Mouse (Mus musculus) limb, embryonic 14.5 days (tissue): ENCODE data around the gene Adh1. TPM values are rescaled to one million over a fixed set of nuclear protein-coding genes. Genes with fewer than 3 reads are reported as not detected.

ENCODE experiments used
- ATAC-seq: fragments of 200-750 bp; cut with Nextera tagmentation; 2 replicates; pipeline ENCODE4 v1.8.0; 2017; ENCODE audit warnings: low read depth, moderate number of reproducible peaks, moderate TSS enrichment; ENCODE audit not compliant: low FRiP score
- DNase-seq: peaks from one replicate; pipeline ENCODE4 v3.0.0-alpha.2; 2015; ENCODE audit warnings: low spot score
- H3K27ac ChIP-seq: fragments of 300-500 bp; sonication (generic); replicated peaks from 2 replicates; pipeline ENCODE4 v1.5.1; 2014; ENCODE audit warnings: low read depth, mild to moderate bottlenecking, low read length, moderate library complexity, mixed read lengths
- H3K27me3 ChIP-seq: fragments of 300-500 bp; sonication (generic); 2 replicates; pipeline ENCODE4 v1.6.1; 2014; ENCODE audit warnings: low read length, mixed read lengths; ENCODE audit not compliant: control insufficient read depth, insufficient read depth
- H3K36me3 ChIP-seq: fragments of 300-500 bp; sonication (generic); 2 replicates; pipeline ENCODE4 v1.6.1; 2014; ENCODE audit warnings: mild to moderate bottlenecking, low read length, moderate library complexity, mixed read lengths; ENCODE audit not compliant: control insufficient read depth, insufficient read depth
- H3K4me1 ChIP-seq: fragments of 300-500 bp; sonication (generic); 2 replicates; pipeline ENCODE4 v1.6.1; 2014; ENCODE audit warnings: antibody characterized with exemption, low read length, mixed read lengths; ENCODE audit not compliant: control insufficient read depth, insufficient read depth
- H3K4me2 ChIP-seq: fragments of 300-500 bp; sonication (generic); replicated peaks from 2 replicates; pipeline ENCODE4 v1.6.1; 2014; ENCODE audit warnings: low read depth, mild to moderate bottlenecking, low read length, moderate library complexity; ENCODE audit not compliant: severe bottlenecking
- H3K4me3 ChIP-seq: fragments of 300-500 bp; sonication (generic); replicated peaks from 2 replicates; pipeline ENCODE4 v1.5.1; 2014; ENCODE audit warnings: low read length
- H3K9ac ChIP-seq: fragments of 300-500 bp; sonication (generic); 2 replicates; pipeline ENCODE4 v1.6.1; 2014; ENCODE audit warnings: mild to moderate bottlenecking, low read depth, low read length, moderate library complexity; ENCODE audit not compliant: severe bottlenecking
- H3K9me3 ChIP-seq: fragments of 300-500 bp; sonication (generic); 2 replicates; pipeline ENCODE4 v1.6.1; 2016; ENCODE audit warnings: low read length; ENCODE audit not compliant: control insufficient read depth
- POLR2A ChIP-seq: fragments of 200-500 bp; IDR thresholded peaks from 2 replicates; pipeline ENCODE4 v1.8.0; 2012; ENCODE audit warnings: inconsistent platforms, mild to moderate bottlenecking, moderate library complexity, borderline replicate concordance; ENCODE audit not compliant: insufficient read depth, insufficient read length; ENCODE audit errors: extremely low read depth
- WGBS: fragments of 180-500 bp; shearing (Covaris S2); extraction: QIAGEN DNeasy Blood & Tissue Kit; methylation state at CpG from one replicate; pipeline ENCODE4 v1.1.7; 2014; 5-methylcytosine and 5-hydroxymethylcytosine counted together
- polyA plus RNA-seq, 2 experiments: library from polyadenylated mRNA; depleted of rRNA in 1 of 2; stranded (reverse) in 1 of 2; unstranded in 1 of 2; fragments of >200 nt; fragmentation: Nextera tagmentation in 1 of 2; extraction: Ambion mirVana in 1 of 2; gene quantifications; 2 replicates each; pipeline versions ENCODE4 v1.2.1 to v1.2.3; 2012 to 2014

Gene Adh1
- polyA plus RNA-seq, 2 experiments = 8.6 to 17.4 TPM

- no peak overlapping the region for H3K9ac ChIP-seq
- ATAC-seq (no peak), DNase-seq (no peak)
- H3K27me3 ChIP-seq = no peaks in the 10 kb centered on the region
- no peak overlapping the region for H3K27ac ChIP-seq
- H3K9me3 ChIP-seq = no peaks in the 10 kb centered on the region
- no peak overlapping the region for H3K4me2 ChIP-seq
- peaks cover 5% of the 10 kb centered on the region for H3K4me1 ChIP-seq
- WGBS = 0% methylated on average over 1 of the region's 1 CpGs
- H3K36me3 ChIP-seq = no peaks in the 10 kb centered on the region
- no peak overlapping the region for H3K4me3 ChIP-seq
- no peak for TF ChIP-seq POLR2A
Measured at GRCm38 (mm10) chr3:138270507-138270906, 9.7 kb downstream of the Adh1 start.

GRCm38 (mm10) chr3:138271297-138271696, 10.5 kb downstream of the Adh1 start:
- Histone ChIP-seq H3K4me2 (no peak overlapping the region), H3K27me3 (no peaks in the 10 kb centered on the region), H3K9ac (no peak overlapping the region), H3K4me3 (no peak overlapping the region), H3K9me3 (no peaks in the 10 kb centered on the region), H3K4me1 (peaks cover 5% of the 10 kb centered on the region), H3K27ac (no peak overlapping the region), H3K36me3 (no peaks in the 10 kb centered on the region)
- WGBS = 39% methylated on average over 2 of the region's 2 CpGs
- no peak for TF ChIP-seq POLR2A
- DNase-seq (no peak), ATAC-seq (no peak)

DNA sequence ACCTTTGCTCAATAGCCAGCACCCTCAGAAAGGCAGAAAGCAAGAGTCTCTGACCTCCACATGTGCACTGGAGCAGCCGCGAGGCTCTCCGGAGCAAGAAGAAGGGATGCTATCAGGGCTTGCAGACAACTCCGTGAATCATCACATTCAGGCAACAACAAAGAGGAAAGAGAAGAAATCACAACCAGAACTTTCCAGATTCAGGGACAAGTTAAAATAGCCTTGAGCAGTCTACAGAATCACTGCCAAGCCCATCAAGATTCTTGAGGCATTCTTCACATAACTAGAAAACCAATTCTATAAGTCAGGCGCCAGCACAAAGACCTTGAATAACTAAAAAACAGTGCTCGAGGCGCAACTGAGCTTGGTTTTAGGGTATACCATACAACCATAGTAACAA, 12.3 kb downstream of the Adh1 start:
- Histone ChIP-seq H3K4me2 (no peak overlapping the region), H3K9ac (no peak overlapping the region), H3K9me3 (no peaks in the 10 kb centered on the region), H3K4me3 (no peak overlapping the region), H3K27me3 (no peaks in the 10 kb centered on the region), H3K27ac (no peak overlapping the region), H3K36me3 (no peaks in the 10 kb centered on the region), H3K4me1 (peaks cover 10% of the 10 kb centered on the region)
- DNase-seq (peak; percentile 39), ATAC-seq (no peak)
- WGBS = 76% methylated on average over 7 of the region's 7 CpGs
- TF ChIP-seq POLR2A = no peak

DNA sequence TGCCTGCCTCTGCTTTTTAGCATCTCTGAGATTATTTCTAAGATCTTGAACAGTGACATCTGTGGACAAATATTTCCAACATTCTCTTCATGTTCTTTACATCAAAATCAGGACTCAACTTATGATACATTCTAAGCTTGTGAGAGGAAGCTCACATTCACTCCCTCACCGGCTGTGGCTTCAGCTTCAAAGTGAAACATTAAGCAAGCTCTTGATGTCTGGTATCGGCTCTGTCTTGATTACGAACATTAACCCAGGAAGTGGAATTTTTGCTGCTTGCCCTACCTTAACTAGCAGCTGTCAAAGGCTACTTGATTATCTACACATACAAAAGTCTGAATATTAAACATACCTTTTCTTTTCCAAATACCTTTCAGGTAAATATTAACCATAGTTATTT, 14.3 kb downstream of the Adh1 start:
- H3K27ac ChIP-seq = no peak overlapping the region
- H3K9me3 ChIP-seq = no peaks in the 10 kb centered on the region
- no peaks in the 10 kb centered on the region for H3K36me3 ChIP-seq
- H3K4me1 ChIP-seq = peaks cover 10% of the 10 kb centered on the region
- no peak overlapping the region for H3K4me2 ChIP-seq
- 69% methylated on average over 3 of the region's 3 CpGs for WGBS
- DNase-seq (no peak), ATAC-seq (no peak)
- no peak overlapping the region for H3K4me3 ChIP-seq
- no peak overlapping the region for H3K9ac ChIP-seq
- H3K27me3 ChIP-seq = no peaks in the 10 kb centered on the region
- no peak for TF ChIP-seq POLR2A

GRCm38 (mm10) chr3:138282556-138282955, 21.8 kb downstream of the Adh1 start:
- no peak overlapping the region for H3K27ac ChIP-seq
- 93% methylated on average over 9 of the region's 9 CpGs for WGBS
- H3K4me3 ChIP-seq = no peak overlapping the region
- H3K4me2 ChIP-seq = no peak overlapping the region
- no peaks in the 10 kb centered on the region for H3K9me3 ChIP-seq
- H3K4me1 ChIP-seq = no peaks in the 10 kb centered on the region; the same call in 1 of the 2 replicates
- H3K36me3 ChIP-seq = no peaks in the 10 kb centered on the region
- H3K27me3 ChIP-seq = no peaks in the 10 kb centered on the region
- no peak overlapping the region for H3K9ac ChIP-seq
- no peak for DNase-seq
- TF ChIP-seq POLR2A = no peak
- ATAC-seq = no peak

DNA sequence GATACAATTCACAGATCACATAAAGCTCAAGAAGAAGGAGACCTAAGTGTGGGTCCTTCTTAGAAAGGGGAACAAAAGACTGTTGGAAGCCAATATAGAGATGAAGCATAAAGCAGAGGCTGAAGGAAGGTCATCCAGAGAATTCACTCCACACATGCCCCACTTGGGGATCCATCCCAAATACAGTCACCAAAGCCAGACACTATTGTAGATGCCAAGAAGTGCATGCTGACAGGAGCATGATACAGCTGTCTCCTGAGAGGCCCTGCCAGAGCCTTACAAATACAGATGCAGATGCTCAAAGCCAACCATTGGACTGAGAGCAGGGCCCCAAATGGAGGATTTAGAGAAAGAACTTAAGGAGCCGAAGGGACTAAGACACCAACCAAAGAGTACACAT, 23.0 kb downstream of the Adh1 start:
- WGBS = 90% methylated on average over 1 of the region's 1 CpGs
- Histone ChIP-seq H3K4me3 (no peak overlapping the region), H3K36me3 (no peaks in the 10 kb centered on the region), H3K9ac (no peak overlapping the region), H3K4me1 (no peaks in the 10 kb centered on the region), H3K27me3 (no peaks in the 10 kb centered on the region), H3K9me3 (no peaks in the 10 kb centered on the region), H3K4me2 (no peak overlapping the region), H3K27ac (no peak overlapping the region)
- TF ChIP-seq POLR2A = no peak
- ATAC-seq (no peak), DNase-seq (no peak)
